Mouse (Mus musculus): ENCODE data around the gene Stk17b.
"Not testable (repeated sequence)": the region's sequence is repeated elsewhere in the genome, so short reads cannot be mapped to it uniquely, and the experiment has no call there.

Gene Stk17b

GRCm38 (mm10) chr1:53782079-53782478 is 2.9 kb downstream of the Stk17b start:
- DNase-seq (ENCODE audit: low read depth, low spot score) = no peak

DNA sequence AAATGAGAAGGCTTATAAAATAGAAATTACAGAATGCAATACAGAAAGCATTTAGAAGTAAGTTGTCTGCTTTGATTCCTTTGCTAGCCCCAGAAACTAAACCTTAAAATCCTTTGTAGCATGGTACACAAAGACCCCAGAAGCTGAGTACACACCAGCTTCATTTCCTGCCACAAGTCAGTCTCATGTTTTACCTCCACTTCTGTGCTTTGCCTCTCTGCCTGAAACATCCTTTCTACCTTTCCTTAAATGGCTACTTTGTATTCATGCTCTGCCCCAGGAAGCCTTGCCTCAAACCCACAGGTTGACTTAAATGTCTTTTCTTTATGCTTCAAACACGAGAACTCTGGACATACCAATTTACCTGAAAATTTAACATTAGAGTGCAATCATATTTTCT is 3.7 kb downstream of the Stk17b start:
- no peak for DNase-seq (ENCODE audit: low read depth, low spot score)

DNA sequence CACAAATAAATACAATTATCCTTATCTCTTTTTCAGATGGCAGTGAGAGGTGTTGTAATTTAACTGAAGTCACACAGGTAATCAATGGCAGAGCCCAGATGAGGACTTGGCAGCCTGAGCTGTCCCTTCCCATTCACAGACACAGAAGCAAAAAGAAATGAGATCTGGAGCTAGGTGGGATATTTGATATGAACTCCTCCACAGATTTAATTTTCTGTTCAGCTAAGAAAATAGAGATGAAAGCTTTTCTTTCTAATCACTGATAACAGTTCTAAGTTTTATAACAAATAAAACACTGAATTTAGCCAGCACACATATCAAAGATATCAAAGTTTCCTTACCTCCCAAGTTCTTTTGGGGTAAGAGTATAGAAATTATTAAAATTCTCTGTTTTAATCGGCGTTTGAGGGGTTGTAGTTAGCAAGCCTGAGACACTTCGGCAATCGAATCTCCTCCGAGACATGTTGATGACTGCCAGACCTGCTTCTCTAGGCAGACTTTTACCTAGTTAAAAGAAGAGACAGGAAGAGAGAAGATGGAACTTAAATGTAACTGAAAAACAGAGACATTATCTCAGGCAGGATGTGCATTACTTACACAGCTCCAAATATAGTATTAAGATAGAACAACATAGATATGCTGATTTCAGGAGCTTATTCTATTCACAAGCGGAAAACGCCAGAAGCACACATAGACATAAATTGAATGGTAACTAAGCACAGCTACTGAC is 8.7 kb downstream of the Stk17b start:
- DNase-seq (ENCODE audit: low read depth, low spot score) = no peak

GRCm38 (mm10) chr1:53775545-53775944 is 9.5 kb downstream of the Stk17b start:
- no peak for DNase-seq (ENCODE audit: low read depth, low spot score)

- no peak for DNase-seq (ENCODE audit: low read depth, low spot score)
Measured at GRCm38 (mm10) chr1:53775036-53775435, 10.0 kb downstream of the Stk17b start.

DNA sequence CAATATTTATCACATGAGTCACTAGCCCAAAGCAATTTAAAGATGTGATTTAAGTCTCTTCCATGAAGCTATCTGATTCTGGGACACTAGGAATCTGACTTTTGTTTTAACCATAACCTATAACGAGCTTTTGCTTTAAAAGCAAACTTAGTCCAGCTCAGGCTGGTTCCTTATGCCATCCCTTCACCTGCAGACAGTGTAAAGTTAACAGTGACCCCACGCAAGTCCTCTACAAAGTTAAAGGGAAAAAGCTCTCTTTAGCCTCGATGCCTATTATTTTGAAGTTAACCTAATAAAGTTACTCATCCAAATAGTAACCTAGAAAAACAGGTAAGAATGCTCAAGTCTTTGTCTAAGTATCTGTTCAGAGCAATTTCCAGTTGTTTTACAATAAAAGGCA is 10.5 kb downstream of the Stk17b start:
- DNase-seq (ENCODE audit: low read depth, low spot score) = no peak

- no peak for DNase-seq (ENCODE audit: low read depth, low spot score)
Measured at GRCm38 (mm10) chr1:53773994-53774393, 11.0 kb downstream of the Stk17b start.

- DNase-seq (ENCODE audit: low read depth, low spot score) = no peak
Measured at GRCm38 (mm10) chr1:53772967-53773366, 12.1 kb downstream of the Stk17b start.

GRCm38 (mm10) chr1:53771476-53771875 is 13.5 kb downstream of the Stk17b start:
- DNase-seq (ENCODE audit: low read depth, low spot score) = no peak

DNA sequence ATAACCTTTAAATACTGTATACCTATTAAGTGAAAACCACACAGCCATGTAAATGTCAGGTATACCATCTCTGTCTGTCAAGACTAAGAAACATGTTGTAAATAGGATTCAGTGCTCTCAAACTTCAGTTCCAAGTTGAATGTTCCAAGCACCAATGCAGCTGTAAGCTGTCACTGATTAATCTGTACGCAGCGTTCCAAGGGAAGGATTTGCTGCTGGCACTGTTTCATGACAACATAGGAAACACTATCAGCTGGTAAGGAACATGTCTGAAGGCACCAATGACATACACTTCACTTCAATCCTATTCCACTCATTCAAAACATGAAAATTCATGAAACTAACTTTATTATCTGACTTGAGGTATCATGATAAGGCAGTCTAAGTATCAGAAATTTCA is 18.9 kb downstream of the Stk17b start:
- DNase-seq (ENCODE audit: low read depth, low spot score) = no peak

DNA sequence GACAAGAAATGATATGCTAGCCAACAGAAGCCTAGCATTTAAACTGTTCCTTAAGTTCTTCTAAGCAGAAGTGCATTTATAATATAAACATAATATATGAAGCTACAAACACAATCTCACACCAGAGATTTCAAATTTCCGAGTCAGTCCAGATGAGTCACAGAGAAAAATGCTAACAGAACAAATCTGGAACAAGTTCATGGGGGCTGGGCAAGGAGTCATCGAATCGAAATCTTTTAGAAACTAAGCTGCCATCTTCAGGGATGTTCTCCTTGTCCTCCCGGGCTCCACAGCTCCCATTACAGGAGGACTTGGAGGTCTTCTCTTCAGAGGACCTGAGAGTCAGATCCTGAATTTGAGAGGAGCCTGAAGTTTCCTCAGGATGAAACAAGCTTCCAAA is 27.7 kb downstream of the Stk17b start:
- DNase-seq (ENCODE audit: low read depth, low spot score) = no peak

DNA sequence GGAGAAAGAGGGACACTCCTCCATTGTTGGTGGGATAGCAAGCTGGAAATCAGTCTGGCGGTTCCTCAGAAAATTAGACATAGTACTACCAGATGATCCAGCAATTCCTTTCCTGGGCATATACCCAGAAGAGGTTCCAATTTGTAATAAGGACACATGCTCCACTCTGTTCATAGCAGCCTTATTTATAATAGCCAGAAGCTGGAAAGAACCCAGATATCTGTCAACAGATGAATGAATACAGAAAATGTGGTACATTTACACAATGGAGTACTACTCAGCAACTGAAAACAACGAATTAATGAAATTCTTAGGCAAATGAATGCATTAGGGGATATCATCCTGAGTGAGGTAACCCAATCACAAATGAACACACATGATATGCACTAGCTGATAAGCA is 31.5 kb downstream of the Stk17b start:
- DNase-seq (ENCODE audit: low read depth, low spot score) = not testable (repeated sequence)

DNA sequence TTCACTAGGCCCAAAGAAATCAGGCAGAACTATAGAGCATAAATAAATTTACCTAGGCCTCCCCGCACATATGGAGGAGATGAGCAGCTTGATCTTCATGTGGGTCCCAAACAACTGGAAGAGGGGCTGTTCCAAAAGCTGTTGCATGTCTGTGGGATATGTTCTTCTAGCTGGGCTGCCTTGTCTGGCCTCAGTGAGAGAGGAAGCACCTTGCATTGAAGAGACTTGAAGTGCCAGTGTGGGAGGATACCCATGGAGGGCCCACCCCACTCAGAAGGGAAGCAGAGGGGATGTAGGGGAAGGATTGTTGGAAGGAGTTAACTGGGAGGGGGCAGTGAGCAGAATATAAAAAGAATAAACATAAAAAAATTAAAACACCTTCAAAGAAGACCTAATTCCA is 33.9 kb downstream of the Stk17b start:
- DNase-seq (ENCODE audit: low read depth, low spot score) = no peak

DNA sequence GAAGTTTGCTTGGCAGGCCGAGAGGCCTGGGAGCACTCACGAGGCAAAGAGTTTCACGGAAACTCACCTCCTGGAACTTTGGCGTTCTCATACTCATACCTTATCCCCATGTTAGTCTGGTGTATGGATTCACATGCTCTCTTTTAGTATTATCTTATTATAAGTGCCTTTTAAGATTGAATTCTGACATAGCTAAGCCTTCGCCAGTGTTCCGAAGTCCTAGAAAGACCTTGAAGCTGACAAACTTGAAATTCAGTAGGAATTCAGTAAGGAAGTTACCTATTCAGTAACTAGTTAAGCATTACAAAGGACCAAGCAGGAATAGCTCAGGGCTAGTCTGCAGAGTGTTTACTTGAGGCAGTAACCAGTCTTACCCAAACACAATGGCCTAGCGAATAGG is 34.3 kb downstream of the Stk17b start:
- not testable (repeated sequence) for DNase-seq (ENCODE audit: low read depth, low spot score)

GRCm38 (mm10) chr1:53749881-53750385 is 35.1 kb downstream of the Stk17b start:
- DNase-seq (ENCODE audit: low read depth, low spot score) = not testable (repeated sequence)

GRCm38 (mm10) chr1:53748571-53748970 is 36.5 kb downstream of the Stk17b start:
- no peak for DNase-seq (ENCODE audit: low read depth, low spot score)

GRCm38 (mm10) chr1:53746001-53746400 is 39.0 kb downstream of the Stk17b start:
- no peak for DNase-seq (ENCODE audit: low read depth, low spot score)

DNA sequence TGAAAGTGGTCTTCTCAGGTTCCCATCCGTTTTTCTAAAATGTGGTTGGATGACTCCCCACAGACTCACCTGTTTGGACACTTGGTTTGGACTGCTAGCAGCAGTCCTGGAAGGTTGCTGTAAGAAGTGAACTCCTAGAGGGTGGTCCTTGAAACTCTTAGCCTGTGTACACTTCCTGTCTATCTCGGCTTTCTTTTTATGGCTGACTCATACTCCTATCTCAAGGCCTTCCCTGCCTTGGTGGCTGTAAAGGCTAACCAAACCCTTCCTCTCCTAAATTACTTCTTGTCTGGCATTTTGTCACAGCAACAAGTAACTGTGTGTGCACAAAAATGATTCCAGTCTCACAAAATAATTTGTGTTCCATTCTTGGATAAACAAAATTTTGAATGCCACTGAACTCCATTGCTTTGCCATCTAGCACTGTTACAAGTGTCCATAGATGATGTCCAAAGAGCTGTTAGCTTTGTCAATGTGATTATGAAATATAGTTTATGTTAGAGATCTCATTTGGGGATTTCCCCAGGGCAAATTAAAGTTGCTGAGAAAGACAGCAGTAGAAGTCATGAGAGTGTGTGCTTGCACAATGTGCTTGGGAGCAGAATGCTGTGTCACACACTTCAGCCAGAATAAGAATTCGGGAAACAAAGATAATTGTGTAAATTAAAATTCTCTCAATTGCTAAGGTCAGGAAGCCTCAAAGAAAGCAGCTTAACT is 43.1 kb downstream of the Stk17b start:
- DNase-seq (ENCODE audit: low read depth, low spot score) = no peak

GRCm38 (mm10) chr1:53740777-53741336 is 44.2 kb downstream of the Stk17b start:
- no peak for DNase-seq (ENCODE audit: low read depth, low spot score)

DNA sequence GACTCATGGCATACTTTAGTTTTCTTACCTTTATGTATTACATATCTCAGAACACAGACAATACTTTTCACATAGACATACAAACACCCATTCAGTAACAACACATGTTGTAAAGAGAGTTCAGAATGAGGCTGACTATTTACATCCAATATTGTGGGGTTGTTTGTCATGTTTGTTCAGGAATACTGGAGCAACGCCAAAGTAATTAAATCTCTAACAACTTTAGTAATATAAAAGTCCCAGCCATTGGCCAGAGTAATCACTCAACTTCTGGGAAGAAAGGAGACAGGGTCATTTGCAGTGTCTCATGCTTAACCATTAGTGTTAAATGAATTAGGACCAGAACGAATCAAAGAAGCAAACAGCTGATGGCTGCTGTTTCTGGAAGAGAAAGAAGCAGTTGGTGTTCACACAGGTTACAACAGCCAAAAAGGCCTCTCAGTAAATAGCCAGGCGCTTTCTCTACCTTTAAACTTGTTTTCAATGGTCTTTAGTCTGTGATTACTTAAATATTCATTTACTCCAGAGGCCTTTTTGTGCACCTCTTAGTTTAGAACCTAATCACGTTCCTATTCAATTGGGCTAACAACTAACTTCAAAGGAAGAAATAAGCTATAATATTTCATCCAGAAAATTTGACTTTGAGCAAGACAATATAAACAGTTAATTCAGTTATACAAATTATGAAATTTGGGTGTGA is 44.8 kb downstream of the Stk17b start:
- not testable (repeated sequence) for DNase-seq (ENCODE audit: low read depth, low spot score)

DNA sequence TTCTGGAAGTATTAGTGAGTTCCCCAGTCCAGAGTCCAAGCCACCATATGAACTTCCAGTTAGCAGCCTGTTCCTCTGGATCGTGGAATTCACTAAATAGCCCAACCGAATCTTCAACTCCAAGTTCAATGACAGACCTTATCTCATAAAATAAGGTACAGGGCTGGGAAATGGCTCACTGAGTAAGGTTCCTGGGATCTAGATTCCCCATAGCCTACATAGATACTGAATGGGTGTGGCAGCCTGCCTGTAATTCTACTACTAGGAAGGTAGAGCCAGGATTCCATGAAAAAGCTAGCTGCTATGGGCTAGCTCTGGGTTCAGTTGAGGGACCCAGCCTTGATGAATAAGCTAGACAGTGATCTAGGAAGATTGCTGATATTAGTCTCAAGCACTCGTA is 48.4 kb downstream of the Stk17b start:
- DNase-seq (ENCODE audit: low read depth, low spot score) = no peak

All from brain, embryonic 18.5 days (tissue).